8 mouse cellular contexts compared by ENCODE assay signal in the genomic region with DNA sequence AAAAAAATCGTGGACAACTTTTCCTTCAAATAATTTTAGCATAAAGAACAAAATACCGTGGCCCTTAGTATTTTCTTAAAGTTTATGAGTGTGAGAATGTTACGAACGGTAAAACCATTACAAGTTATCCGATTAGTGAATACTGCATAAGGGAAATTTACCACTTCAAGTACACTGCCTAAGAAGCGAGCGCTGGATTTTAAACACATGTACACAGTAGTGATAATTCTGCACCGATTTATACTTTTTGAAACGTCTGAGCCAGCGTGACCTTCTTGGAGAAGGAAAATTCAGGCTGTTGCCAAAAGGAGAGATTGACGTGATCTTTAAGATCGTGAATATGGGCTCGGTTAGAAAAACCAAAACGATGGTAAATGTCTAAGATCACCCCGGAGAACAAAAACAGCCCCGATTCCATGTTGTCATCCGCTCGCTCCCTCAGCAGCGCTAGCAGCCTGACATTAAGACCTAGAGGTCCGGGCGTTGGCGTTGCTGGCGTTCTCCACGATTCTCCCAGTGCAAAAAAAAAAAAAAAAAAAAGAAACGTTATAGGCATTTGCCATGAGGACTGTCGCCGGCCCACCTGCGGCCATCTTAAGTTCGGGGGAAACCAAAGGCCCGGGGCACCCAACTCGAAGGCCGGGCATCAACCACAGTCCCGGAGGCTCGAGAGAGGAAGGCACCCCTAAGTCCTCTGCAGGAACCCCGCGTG. TPM values are rescaled to one million over a fixed set of nuclear protein-coding genes. Genes with fewer than 3 reads are reported as not detected.
DNase-seq lines count a peak whose midpoint lies in the region; ATAC-seq lines count a peak whose summit lies in the region.

No protein-coding gene starts in this region.

- under 1% methylated on average over 36 of the region's 36 CpGs for WGBS in embryonic facial prominence, embryonic 15.5 days
- WGBS in large intestine, adult 2 months = under 1% methylated on average over 36 of the region's 36 CpGs
- WGBS in neural tube, embryonic 15.5 days = 2% methylated on average over 36 of the region's 36 CpGs

- peak overlapping the region; percentile 97 for H3K9ac ChIP-seq in embryonic facial prominence, embryonic 15.5 days
- H3K9ac ChIP-seq in neural tube, embryonic 15.5 days (replicated peaks) = peak overlapping the region; percentile 83

- H3K9me3 ChIP-seq in embryonic facial prominence, embryonic 15.5 days (replicated peaks) = no peaks in the 10 kb centered on the region
- no peaks in the 10 kb centered on the region for H3K9me3 ChIP-seq in neural tube, embryonic 15.5 days (replicated peaks)

- no peak for DNase-seq in frontal cortex, postnatal 10 days (ENCODE audit: low spot score in 2 of 2)
- peak; percentile 88 for DNase-seq in 416B (ENCODE audit: low read depth)
- peak; percentile 31 for DNase-seq in large intestine, adult 2 months (ENCODE audit: low read depth, low spot score)
- no peak for DNase-seq in urinary bladder, adult 18-20 months (ENCODE audit: low spot score in 2 of 2)
- DNase-seq in urinary bladder, postnatal 10 days (ENCODE audit: low spot score) = no peak

- H3K4me1 ChIP-seq in embryonic facial prominence, embryonic 15.5 days = peaks cover 19% of the 10 kb centered on the region
- peaks cover 31% of the 10 kb centered on the region for H3K4me1 ChIP-seq in neural tube, embryonic 15.5 days

- peak; percentile 50 for ATAC-seq in frontal cortex, adult (ENCODE audit: low TSS enrichment)
- ATAC-seq in embryonic facial prominence, embryonic 15.5 days (ENCODE audit: insufficient number of reproducible peaks, low FRiP score, low TSS enrichment, low read depth) = peak; percentile 44
- ATAC-seq in neural tube, embryonic 15.5 days (ENCODE audit: low FRiP score) = peak; percentile 76

- H3K27me3 ChIP-seq in embryonic facial prominence, embryonic 15.5 days = no peaks in the 10 kb centered on the region
- H3K27me3 ChIP-seq in neural tube, embryonic 15.5 days (replicated peaks) = no peaks in the 10 kb centered on the region

- H3K4me3 ChIP-seq in embryonic facial prominence, embryonic 15.5 days (replicated peaks) = peak overlapping the region; percentile 81
- H3K4me3 ChIP-seq in neural tube, embryonic 15.5 days (replicated peaks) = peak overlapping the region; percentile 79

- H3K27ac ChIP-seq in embryonic facial prominence, embryonic 15.5 days (replicated peaks) = peak overlapping the region; percentile 100
- H3K27ac ChIP-seq in neural tube, embryonic 15.5 days (replicated peaks) = peak overlapping the region; percentile 100

- H3K4me2 ChIP-seq in embryonic facial prominence, embryonic 15.5 days (replicated peaks) = peak overlapping the region; percentile 53
- peak overlapping the region; percentile 68 for H3K4me2 ChIP-seq in neural tube, embryonic 15.5 days

- no peaks in the 10 kb centered on the region for H3K36me3 ChIP-seq in embryonic facial prominence, embryonic 15.5 days
- H3K36me3 ChIP-seq in neural tube, embryonic 15.5 days = no peaks in the 10 kb centered on the region

RNA-seq across cellular contexts. Expression of a gene that starts 0.8 kb away (rescaled TPM):
- 71.7 and 75.7 TPM in 2 replicates for polyA plus RNA-seq in embryonic facial prominence, embryonic 15.5 days (2015; fragmentation: Nextera tagmentation; extraction: Ambion mirVana)
- polyA plus RNA-seq in large intestine, adult 2 months (2012; rRNA removed) = 6.2 and 22.1 TPM in 2 replicates
- polyA plus RNA-seq in neural tube, embryonic 15.5 days (2015; fragmentation: Nextera tagmentation; extraction: Ambion mirVana) = 61.2 and 64.8 TPM in 2 replicates

Comparison
In these comparisons a context has a peak if more than half of its experiments do, and no peak if none do; other contexts are left out.
1. DNase-seq: peak in 416B (single experiment) and large intestine, adult 2 months (single experiment); none in frontal cortex, postnatal 10 days (0 of 2), urinary bladder, adult 18-20 months (0 of 2) and urinary bladder, postnatal 10 days (single experiment).
2. Peak in every context shown above with its lines, with median percentiles within 50 percentile points of each other: ATAC-seq.